Mouse (Mus musculus): Measurements from ENCODE around the gene Ppip5k1. TPM values are rescaled to one million over a fixed set of nuclear protein-coding genes. Genes with fewer than 3 reads are reported as not detected.

Gene Ppip5k1
- total RNA-seq, 2 experiments from 2014 or later: 24.4 to 24.8 TPM

Other genes starting within 250 kb of the Ppip5k1 start
- gene Tgm7, start 245.6 kb downstream of the Ppip5k1 start, total RNA-seq (2021): not detected
- gene Adal, start 215.0 kb downstream of the Ppip5k1 start, total RNA-seq (2021): 10 to 100 TPM; 11.7 to 14.0 TPM
- 1 to 10 TPM; 4.0 to 5.3 TPM for gene Lcmt2, start 214.7 kb downstream of the Ppip5k1 start, total RNA-seq (2021)
- 10 to 100 TPM; 10.5 to 16.2 TPM for gene Tubgcp4, start 184.7 kb downstream of the Ppip5k1 start, total RNA-seq (2021)
- gene Zscan29, start 184.3 kb downstream of the Ppip5k1 start, total RNA-seq (2021): 1 to 10 TPM; 4.2 to 5.2 TPM
- 10 to 100 TPM; 20.4 to 26.7 TPM for gene Trp53bp1, start 84.0 kb downstream of the Ppip5k1 start, total RNA-seq (2021)
- 10 to 100 TPM in 1 of 2 experiments, 1 to 10 TPM in 1; 9.3 to 11.7 TPM for gene Map1a, start 65.8 kb downstream of the Ppip5k1 start, total RNA-seq (2021)
- gene Ckmt1, start 2.3 kb upstream of the Ppip5k1 start, total RNA-seq (2021): under 1 TPM; 0.47 to 0.72 TPM
- not detected for gene Strc, start 31.8 kb upstream of the Ppip5k1 start, total RNA-seq (2021)
- gene Pdia3, start 58.4 kb upstream of the Ppip5k1 start, total RNA-seq (2021): 100 to 1,000 TPM; 106 to 133 TPM
- 1 to 10 TPM; 1.7 to 2.0 TPM for gene Catsper2, start 58.4 kb upstream of the Ppip5k1 start, total RNA-seq (2021)
- gene Ell3, start 88.9 kb upstream of the Ppip5k1 start, total RNA-seq (2021): not detected
- gene Serf2, start 93.8 kb upstream of the Ppip5k1 start, total RNA-seq (2021): 100 to 1,000 TPM; 375 to 398 TPM
- 10 to 100 TPM; 23.1 to 30.5 TPM for gene Hypk, start 97.9 kb upstream of the Ppip5k1 start, total RNA-seq (2021)
- under 1 TPM in 1 of 2 experiments, not detected in 1; 0.21 TPM for gene Serinc4, start 101.4 kb upstream of the Ppip5k1 start, total RNA-seq (2021)
- gene Mfap1b, start 118.7 kb upstream of the Ppip5k1 start, total RNA-seq (2021): 10 to 100 TPM; 23.3 to 24.8 TPM
- gene Mfap1a, start 151.3 kb upstream of the Ppip5k1 start, total RNA-seq (2021): 10 to 100 TPM; 18.1 to 19.1 TPM
- gene Wdr76, start 151.3 kb upstream of the Ppip5k1 start, total RNA-seq (2021): 1 to 10 TPM; 2.5 to 3.7 TPM